Mouse (Mus musculus) forebrain, embryonic 16.5 days (tissue): ENCODE results near the gene Tmem101. TPM values are rescaled to one million over a fixed set of nuclear protein-coding genes. Genes with fewer than 3 reads are reported as not detected.

Source experiments
- ATAC-seq: fragments of 200-750 bp; cut with Nextera tagmentation; 2 replicates; pipeline ENCODE4 v1.8.0; 2017; ENCODE audit warnings: mild to moderate bottlenecking, moderate library complexity
- H3K27ac ChIP-seq: fragments of 300-500 bp; sonication (generic); 2 replicates; pipeline ENCODE4 v1.5.1; 2014; ENCODE audit warnings: low read length, control low read depth
- H3K27me3 ChIP-seq: fragments of 300-500 bp; sonication (generic); replicated peaks from 2 replicates; pipeline ENCODE4 v1.6.1; 2014; ENCODE audit warnings: low read length; ENCODE audit not compliant: control insufficient read depth, insufficient read depth
- H3K36me3 ChIP-seq: fragments of 300-500 bp; sonication (generic); 2 replicates; pipeline ENCODE4 v1.6.1; 2014; ENCODE audit not compliant: control insufficient read depth, insufficient read depth
- H3K4me1 ChIP-seq: fragments of 300-500 bp; sonication (generic); replicated peaks from 2 replicates; pipeline ENCODE4 v1.6.1; 2014; ENCODE audit warnings: low read length; ENCODE audit not compliant: control insufficient read depth, insufficient read depth
- H3K4me2 ChIP-seq: fragments of 300-500 bp; sonication (generic); 2 replicates; pipeline ENCODE4 v1.6.1; 2014; ENCODE audit warnings: mild to moderate bottlenecking, low read length, control low read depth
- H3K4me3 ChIP-seq: fragments of 300-500 bp; sonication (generic); replicated peaks from 2 replicates; pipeline ENCODE4 v1.5.1; 2014; ENCODE audit warnings: mild to moderate bottlenecking, low read length, control low read depth
- H3K9ac ChIP-seq: fragments of 300-500 bp; sonication (generic); replicated peaks from 2 replicates; pipeline ENCODE4 v1.6.1; 2014; ENCODE audit warnings: low read depth, low read length, control low read depth
- H3K9me3 ChIP-seq: fragments of 300-500 bp; sonication (generic); 2 replicates; pipeline ENCODE4 v1.6.1; 2016; ENCODE audit warnings: low read length; ENCODE audit not compliant: control insufficient read depth
- WGBS: fragments of 180-500 bp; shearing (Covaris S2); extraction: QIAGEN DNeasy Blood & Tissue Kit; methylation state at CpG from one replicate; pipeline ENCODE4 v1.1.7; 2014; 5-methylcytosine and 5-hydroxymethylcytosine counted together
- polyA plus RNA-seq: library from polyadenylated mRNA; unstranded; fragments of >200 nt; fragmentation: Nextera tagmentation; extraction: Ambion mirVana; gene quantifications from 2 replicates; pipeline ENCODE4 v1.2.1, GENCODE M21; 2015

Tmem101 gene
- polyA plus RNA-seq, 1 experiment from 2014 or later: 44.7 TPM

DNA sequence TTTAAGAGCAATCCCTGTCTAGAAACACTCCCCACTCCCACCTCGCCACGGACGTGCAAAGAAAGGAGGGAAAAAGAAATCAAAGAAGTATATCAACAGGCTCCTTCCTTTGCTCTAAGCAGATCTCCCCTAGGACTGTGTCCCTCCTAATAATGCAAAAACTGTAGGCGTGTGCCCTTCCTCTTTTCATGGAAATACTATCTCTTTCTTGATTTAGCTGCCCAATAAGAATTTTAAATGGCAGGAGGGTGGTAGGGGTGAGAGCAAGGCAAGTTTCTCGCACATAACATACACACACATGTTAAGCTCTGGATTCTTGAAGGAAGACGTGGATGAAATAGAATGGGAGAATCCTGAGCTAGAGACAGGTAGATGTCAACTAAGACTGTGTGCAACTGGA, 32.8 kb upstream of the Tmem101 start:
- WGBS: 73% methylated on average over 6 of the region's 6 CpGs
- H3K27ac ChIP-seq: peak overlapping the region; percentile 24; the same call in 1 of the 2 replicates
- peak overlapping the region; percentile 89 for H3K4me2 ChIP-seq

GRCm38 (mm10) chr11:102186235-102186634, 30.0 kb upstream of the Tmem101 start:
- 73% methylated on average over 1 of the region's 1 CpGs for WGBS
- Histone ChIP-seq H3K4me3 (no peak overlapping the region), H3K9ac (no peak overlapping the region), H3K4me1 (peaks cover 28% of the 10 kb centered on the region), H3K27ac (no peak overlapping the region), H3K36me3 (peaks cover 3% of the 10 kb centered on the region; the same call in 1 of the 2 replicates), H3K4me2 (no peak overlapping the region), H3K9me3 (no peaks in the 10 kb centered on the region), H3K27me3 (no peaks in the 10 kb centered on the region)
- ATAC-seq: no peak

More for the DNA sequence above, 32.8 kb upstream of the Tmem101 start:
- Histone ChIP-seq H3K27me3 (no peaks in the 10 kb centered on the region), H3K9ac (peak overlapping the region; percentile 73), H3K9me3 (no peaks in the 10 kb centered on the region), H3K4me1 (peaks cover 20% of the 10 kb centered on the region), H3K4me3 (peak overlapping the region; percentile 55), H3K36me3 (peaks cover 1% of the 10 kb centered on the region)
- ATAC-seq: no peak

DNA sequence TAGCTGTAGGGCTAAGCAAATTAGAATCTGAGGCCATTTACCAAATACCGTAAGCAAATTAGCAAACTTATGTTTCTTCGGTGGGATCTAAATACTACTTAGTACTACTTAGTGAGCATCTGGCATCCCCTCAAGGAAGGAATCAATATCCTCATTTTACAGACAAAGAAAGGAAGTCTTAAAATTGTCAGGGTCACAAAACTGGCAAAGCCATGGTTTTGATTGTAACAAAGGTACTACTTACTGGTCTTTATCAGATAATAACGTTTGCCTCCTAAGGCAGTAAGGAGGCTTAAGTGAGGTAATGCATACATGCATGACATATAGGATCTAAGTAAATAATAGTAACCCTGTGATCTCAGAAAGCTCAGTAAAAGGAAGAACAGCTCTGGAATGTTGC, 29.5 kb upstream of the Tmem101 start:
- H3K36me3 ChIP-seq: peaks cover 3% of the 10 kb centered on the region
- peak overlapping the region; percentile 90 for H3K4me2 ChIP-seq
- no peaks in the 10 kb centered on the region for H3K9me3 ChIP-seq
- H3K9ac ChIP-seq: no peak overlapping the region; the same call in 1 of the 2 replicates
- peaks cover 26% of the 10 kb centered on the region for H3K4me1 ChIP-seq
- ATAC-seq: no peak
- H3K4me3 ChIP-seq: no peak overlapping the region; the same call in 1 of the 2 replicates
- no peaks in the 10 kb centered on the region for H3K27me3 ChIP-seq
- H3K27ac ChIP-seq: peak overlapping the region; percentile 95
- 53% methylated on average over 3 of the region's 3 CpGs for WGBS

DNA sequence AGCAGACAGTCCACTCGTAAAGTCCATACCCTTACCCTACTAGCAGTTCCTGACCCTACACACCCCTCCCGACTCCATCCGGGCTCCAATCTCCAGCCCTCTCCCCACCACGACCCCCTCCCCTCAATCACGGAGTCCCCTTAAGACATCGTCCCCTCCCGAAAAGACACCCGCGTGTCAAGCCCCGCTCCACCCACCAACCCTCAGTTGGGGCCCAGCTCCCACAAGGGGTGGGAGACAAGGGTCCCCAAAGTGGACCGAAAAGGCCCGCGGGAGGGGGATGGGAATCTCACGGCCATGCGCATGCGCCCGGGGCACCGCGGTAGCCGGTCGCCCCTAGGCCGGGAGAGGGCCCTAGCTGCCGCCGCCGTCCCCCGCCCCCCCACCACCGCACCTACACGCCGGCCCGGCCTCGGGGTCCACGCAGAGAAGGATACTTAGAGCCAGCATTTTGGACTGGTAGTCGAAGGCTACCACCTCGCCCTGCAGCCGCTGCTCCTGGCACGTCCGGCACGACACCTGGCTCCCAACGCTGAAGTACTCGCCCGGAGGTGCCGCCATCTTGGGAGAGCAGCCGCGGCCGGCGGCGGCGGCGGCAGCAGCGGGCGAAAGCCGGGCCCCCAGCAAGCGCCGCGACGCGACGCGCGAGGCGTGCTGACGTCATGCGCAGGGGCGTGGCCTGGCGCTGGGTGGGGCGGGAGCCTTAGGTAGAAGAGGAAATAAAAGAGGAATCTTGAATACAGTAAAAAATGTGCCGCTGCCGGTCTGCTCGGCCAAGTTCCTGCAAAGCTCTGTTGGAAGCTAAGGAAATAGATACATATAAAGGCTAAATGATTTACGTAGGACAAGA, 28.7 kb upstream of the Tmem101 start, which contains the start of gene Lsm12:
Lsm12 (minus strand) TSS at position 651 of the 850 bp plus-strand sequence.
- Histone ChIP-seq H3K4me2 (peak within 1 kb of the TSS; percentile 90), H3K27ac (peak within 1 kb of the TSS; percentile 95)
- ATAC-seq: peak; percentile 87

DNA sequence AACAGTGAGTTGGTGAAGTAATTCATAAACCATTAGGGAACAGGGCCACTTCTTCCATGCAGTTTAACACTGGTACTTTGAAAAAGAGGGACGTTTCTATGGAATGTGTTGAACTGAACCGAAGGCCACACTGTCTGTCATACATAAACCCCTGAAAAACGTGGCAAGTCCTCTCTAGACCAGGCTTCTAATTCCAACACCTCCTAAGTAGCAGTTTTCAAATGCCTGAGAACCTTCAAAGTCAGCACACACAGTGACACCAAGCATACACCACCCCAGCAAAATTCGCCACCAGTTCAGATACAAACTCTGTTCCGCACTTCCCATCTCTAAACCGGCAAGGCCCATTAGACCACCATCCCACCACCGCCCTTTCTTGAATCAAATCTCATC, 28.0 kb upstream of the Tmem101 start:
- Histone ChIP-seq H3K27ac (peak overlapping the region; percentile 95), H3K4me3 (peak overlapping the region; percentile 63), H3K9ac (peak overlapping the region; percentile 88), H3K9me3 (no peaks in the 10 kb centered on the region), H3K27me3 (no peaks in the 10 kb centered on the region), H3K4me2 (peak overlapping the region; percentile 90), H3K36me3 (peaks cover 5% of the 10 kb centered on the region), H3K4me1 (peaks cover 16% of the 10 kb centered on the region)
- WGBS: 6% methylated on average over 7 of the region's 7 CpGs
- 0 out of 2 replicates have a peak, but pooled peaks have one; percentile 2 for ATAC-seq

More for the DNA sequence above, 28.7 kb upstream of the Tmem101 start, which contains the start of gene Lsm12:
- peak within 1 kb of the TSS; percentile 88 for H3K9ac ChIP-seq
- WGBS: under 1% methylated on average over 58 of the region's 70 CpGs
- peaks cover 18% of the 10 kb centered on the region for H3K4me1 ChIP-seq
- no peaks in the 10 kb centered on the region for H3K27me3 ChIP-seq
- H3K4me3 ChIP-seq: peak within 1 kb of the TSS; percentile 63
- peaks cover 5% of the 10 kb centered on the region for H3K36me3 ChIP-seq
- H3K9me3 ChIP-seq: no peaks in the 10 kb centered on the region

- Histone ChIP-seq H3K27ac (no peak overlapping the region), H3K27me3 (no peaks in the 10 kb centered on the region), H3K9ac (no peak overlapping the region), H3K4me3 (no peak overlapping the region), H3K9me3 (no peaks in the 10 kb centered on the region), H3K4me1 (peaks cover 13% of the 10 kb centered on the region), H3K4me2 (no peak overlapping the region), H3K36me3 (peaks cover 5% of the 10 kb centered on the region)
- no peak for ATAC-seq
These were observed 23.6 kb upstream of the Tmem101 start for GRCm38 (mm10) chr11:102179836-102180235.

DNA sequence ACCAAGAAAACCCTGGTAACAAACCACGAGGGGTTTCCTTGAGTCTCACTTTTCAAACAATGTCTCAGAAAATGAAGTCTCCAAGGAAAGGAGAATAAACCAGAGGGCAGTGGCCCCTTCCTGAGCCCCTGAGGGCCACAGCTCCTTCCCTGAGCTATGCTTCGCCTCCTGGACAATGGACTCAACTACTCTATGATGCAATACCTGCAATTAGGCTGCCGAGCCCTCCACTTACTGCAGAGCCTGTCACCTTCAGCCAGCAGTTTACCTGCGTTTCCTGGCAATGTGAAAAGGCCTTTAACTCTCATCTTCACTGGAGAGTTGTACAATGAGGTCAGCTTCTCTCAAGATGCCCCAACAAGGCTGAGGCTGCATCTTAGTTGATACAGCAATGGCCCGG, 12.5 kb upstream of the Tmem101 start:
- WGBS: 86% methylated on average over 5 of the region's 5 CpGs
- H3K36me3 ChIP-seq: peaks cover 9% of the 10 kb centered on the region

GRCm38 (mm10) chr11:102167539-102167938, 11.3 kb upstream of the Tmem101 start:
- Histone ChIP-seq H3K27me3 (no peaks in the 10 kb centered on the region), H3K4me3 (no peak overlapping the region), H3K9me3 (no peaks in the 10 kb centered on the region), H3K4me1 (peaks cover 8% of the 10 kb centered on the region), H3K36me3 (peaks cover 13% of the 10 kb centered on the region), H3K9ac (no peak overlapping the region), H3K27ac (peak overlapping the region; percentile 33; the same call in 1 of the 2 replicates), H3K4me2 (no peak overlapping the region)
- WGBS: 86% methylated on average over 5 of the region's 5 CpGs
- ATAC-seq: no peak

More for the DNA sequence above, 12.5 kb upstream of the Tmem101 start:
- no peaks in the 10 kb centered on the region for H3K9me3 ChIP-seq
- ATAC-seq: no peak
- no peak overlapping the region for H3K4me2 ChIP-seq
- no peak overlapping the region for H3K4me3 ChIP-seq
- no peaks in the 10 kb centered on the region for H3K27me3 ChIP-seq
- H3K4me1 ChIP-seq: peaks cover 8% of the 10 kb centered on the region
- H3K9ac ChIP-seq: no peak overlapping the region
- H3K27ac ChIP-seq: no peak overlapping the region

DNA sequence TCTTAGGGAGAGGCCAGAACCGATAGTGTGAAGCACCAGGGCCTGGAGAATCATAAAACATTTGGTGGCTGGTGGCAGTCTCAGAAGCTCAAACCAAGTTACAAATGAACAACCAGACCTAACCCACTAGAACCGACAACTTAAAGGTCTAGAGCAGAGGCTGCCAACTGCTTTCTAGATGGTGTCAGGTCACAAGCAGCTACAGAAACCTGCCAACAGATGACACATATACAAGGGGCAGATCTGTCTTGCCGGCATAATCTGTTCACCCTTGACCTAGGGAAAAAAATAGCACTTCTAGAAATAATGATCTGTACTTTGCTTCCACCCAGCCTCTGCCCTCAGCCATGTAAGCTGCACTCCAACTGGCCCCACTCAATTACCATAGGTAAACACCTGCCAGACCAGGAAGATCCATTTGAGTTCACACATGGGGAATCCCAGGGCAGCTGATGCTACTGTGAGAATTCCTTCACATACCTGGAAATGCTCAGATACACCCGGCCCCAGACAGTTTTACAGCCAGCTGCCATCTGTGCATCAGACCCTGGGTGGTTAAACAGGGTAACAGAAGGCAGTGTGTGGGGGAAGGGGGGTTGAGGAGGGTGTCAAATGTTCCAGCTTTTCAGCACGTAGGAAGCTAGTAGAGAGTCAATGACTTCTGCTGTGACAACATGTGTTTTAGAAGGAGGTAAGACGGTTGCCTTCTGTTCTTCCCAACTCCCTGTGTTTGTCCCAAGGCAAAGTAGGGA, 9.9 kb upstream of the Tmem101 start:
- 66% methylated on average over 6 of the region's 6 CpGs for WGBS
- Histone ChIP-seq H3K27ac (no peak overlapping the region), H3K9ac (no peak overlapping the region), H3K4me1 (peaks cover 8% of the 10 kb centered on the region), H3K27me3 (no peaks in the 10 kb centered on the region), H3K4me2 (no peak overlapping the region), H3K9me3 (no peaks in the 10 kb centered on the region), H3K4me3 (no peak overlapping the region), H3K36me3 (peaks cover 19% of the 10 kb centered on the region)
- 0 out of 2 replicates have a peak, but pooled peaks have one; percentile 28 for ATAC-seq
